ENCODE assay signal across 9 mouse cellular contexts in genomic region chr16:37990553-37991344, GRCm38 (mm10).
DNase-seq lines count a peak whose midpoint lies in the region; ATAC-seq lines count a peak whose summit lies in the region.
"Had no signal": no experiment of that assay in that cellular context is flagged by ENCODE, and none has a peak within 500 bp of the region (broad histone marks: within the 10 kb centered on the region; RNA-seq: fewer than 3 reads in every experiment).

No protein-coding gene starts in this region.

- H3K27ac ChIP-seq in intestine, embryonic 15.5 days = peak overlapping the region; percentile 65; the same call in 1 of the 2 replicates
- H3K27ac ChIP-seq: liver, embryonic 15.5 days had no signal

- peak overlapping the region; percentile 37 for H3K4me2 ChIP-seq in intestine, embryonic 15.5 days (replicated peaks)
- H3K4me2 ChIP-seq: liver, embryonic 15.5 days had no signal

- peak; percentile 90 for ATAC-seq in intestine, embryonic 15.5 days

- H3K4me1 ChIP-seq in intestine, embryonic 15.5 days (replicated peaks) = peaks cover 24% of the 10 kb centered on the region
- H3K4me1 ChIP-seq: liver, embryonic 15.5 days had no signal

- H3K9ac ChIP-seq in intestine, embryonic 15.5 days = no peak overlapping the region
- H3K9ac ChIP-seq: liver, embryonic 15.5 days had no signal

- no peak overlapping the region for H3K4me3 ChIP-seq in intestine, embryonic 15.5 days (replicated peaks)
- H3K4me3 ChIP-seq: liver, embryonic 15.5 days had no signal

- DNase-seq in cerebellum, adult 18-20 months = peak; percentile 9 to 19
- DNase-seq in cerebellum, adult 11 months = no peak
- DNase-seq in embryo, embryonic 10 days (ENCODE audit: low spot score) = peak; percentile 70
- DNase-seq in mesoderm, embryonic 11.5 days (ENCODE audit: low read depth, low spot score) = peak; percentile 63
- no peak for DNase-seq in thymus, adult 18-20 months
- DNase-seq in spleen, postnatal 10 days (ENCODE audit: low spot score in 2 of 2) = no peak
- DNase-seq in heart, adult 9 months (ENCODE audit: low spot score in 2 of 2) = no peak

- no peaks in the 10 kb centered on the region for H3K36me3 ChIP-seq in intestine, embryonic 15.5 days
- H3K36me3 ChIP-seq: liver, embryonic 15.5 days had no signal

- H3K27me3 ChIP-seq in intestine, embryonic 15.5 days (replicated peaks) = no peaks in the 10 kb centered on the region
- H3K27me3 ChIP-seq: liver, embryonic 15.5 days had no signal

- 37% methylated on average over 10 of the region's 10 CpGs for WGBS in intestine, embryonic 15.5 days

- H3K9me3 ChIP-seq in intestine, embryonic 15.5 days = no peaks in the 10 kb centered on the region
- H3K9me3 ChIP-seq: liver, embryonic 15.5 days had no signal

Comparison
In these comparisons a context has a peak if more than half of its experiments do, and no peak if none do; other contexts are left out.
1. DNase-seq: peak in cerebellum, adult 18-20 months (2 of 2), embryo, embryonic 10 days (single experiment) and mesoderm, embryonic 11.5 days (single experiment); none in cerebellum, adult 11 months (single experiment), thymus, adult 18-20 months (0 of 2), spleen, postnatal 10 days (0 of 2) and heart, adult 9 months (0 of 2).